Mouse (Mus musculus) cerebellum, adult 11 months (tissue): Measurements from ENCODE around the gene Atp23.
"Not testable (repeated sequence)": the region's sequence is repeated elsewhere in the genome, so short reads cannot be mapped to it uniquely, and the experiment has no call there.

Experiments used
- DNase-seq: peaks from one replicate; pipeline ENCODE4 v3.0.0; 2022

Gene Atp23

GRCm38 (mm10) chr10:126906811-126907210 lies 5.7 kb upstream of the Atp23 start:
- no peak for DNase-seq

DNA sequence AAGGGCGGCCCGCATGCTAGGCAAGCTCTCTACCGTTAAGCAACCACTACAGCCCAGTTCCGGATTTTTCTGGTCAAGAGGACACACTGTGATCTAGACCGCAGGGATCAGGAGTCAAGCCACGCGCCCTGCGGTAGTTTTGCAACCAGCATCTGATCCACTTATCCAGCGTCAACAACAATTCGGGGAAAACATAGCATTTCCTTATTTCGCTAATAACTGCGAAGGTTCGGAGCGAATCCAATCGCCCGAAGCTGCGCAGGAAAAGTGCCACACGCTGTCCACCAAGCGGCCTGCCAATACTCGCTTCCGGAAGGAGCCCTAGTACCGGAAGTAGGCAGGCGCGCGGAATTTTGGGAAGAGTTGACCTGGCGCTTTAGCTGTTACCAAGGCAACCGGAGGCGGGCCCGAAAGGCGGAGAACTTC lies 4.5 kb upstream of the Atp23 start:
- DNase-seq, result peak; percentile 86

DNA sequence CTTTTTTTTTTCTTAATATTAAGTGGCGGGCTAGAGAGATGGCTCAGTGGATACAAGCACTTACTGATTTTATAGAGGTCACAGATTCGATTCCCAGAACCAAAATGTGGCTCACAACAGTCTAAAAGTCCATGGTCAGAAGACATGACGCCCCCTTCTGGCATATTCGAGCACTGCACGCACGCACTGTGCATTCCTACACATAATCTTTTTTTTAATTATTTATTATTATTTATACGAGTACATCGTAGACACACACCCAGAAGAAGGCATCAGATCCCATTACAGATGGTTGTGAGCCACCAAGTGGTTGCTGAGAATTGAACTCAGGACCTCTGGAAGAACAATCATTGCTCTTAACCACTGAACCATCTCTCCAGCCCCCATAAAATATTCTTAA lies 3.9 kb upstream of the Atp23 start:
- no peak for DNase-seq

DNA sequence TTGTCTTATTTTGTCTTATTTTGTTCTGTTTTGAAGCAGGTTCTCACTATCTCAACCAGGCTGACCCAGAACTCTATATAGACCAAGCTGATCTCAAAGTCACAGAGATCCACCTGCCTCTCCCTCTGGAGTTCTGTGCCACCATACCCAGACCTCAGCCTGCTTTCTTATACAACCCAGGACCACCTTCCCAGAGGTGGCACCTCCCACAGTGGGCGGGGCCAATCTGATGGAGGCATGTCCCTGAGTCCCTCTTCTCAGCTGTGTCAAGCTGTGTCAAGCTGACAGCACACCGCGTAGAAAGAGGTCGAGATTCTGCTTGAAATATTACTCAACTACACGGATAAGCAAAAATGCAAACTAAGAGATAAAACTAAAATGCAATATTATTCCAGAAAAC lies 3.1 kb upstream of the Atp23 start:
- DNase-seq, result no peak

DNA sequence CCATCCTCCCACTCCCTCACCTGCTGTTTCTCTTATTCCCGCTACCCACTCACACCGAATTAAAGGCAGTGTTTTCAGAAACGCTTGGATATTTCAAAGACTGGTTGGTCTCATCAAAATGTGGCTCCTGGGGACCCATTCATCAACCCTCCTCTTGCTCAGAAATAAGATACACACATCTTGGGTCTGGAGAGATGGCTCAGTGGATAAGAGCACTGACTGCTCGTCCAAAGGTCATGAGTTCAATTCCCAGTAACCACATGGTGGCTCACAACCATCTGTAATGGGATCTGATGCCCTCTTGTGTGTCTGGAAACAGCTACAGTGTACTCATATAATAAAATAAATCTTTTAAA lies 311 bp upstream of the Atp23 start:
- DNase-seq, result no peak

GRCm38 (mm10) chr10:126895891-126896290 lies 5.3 kb downstream of the Atp23 start:
- no peak for DNase-seq

DNA sequence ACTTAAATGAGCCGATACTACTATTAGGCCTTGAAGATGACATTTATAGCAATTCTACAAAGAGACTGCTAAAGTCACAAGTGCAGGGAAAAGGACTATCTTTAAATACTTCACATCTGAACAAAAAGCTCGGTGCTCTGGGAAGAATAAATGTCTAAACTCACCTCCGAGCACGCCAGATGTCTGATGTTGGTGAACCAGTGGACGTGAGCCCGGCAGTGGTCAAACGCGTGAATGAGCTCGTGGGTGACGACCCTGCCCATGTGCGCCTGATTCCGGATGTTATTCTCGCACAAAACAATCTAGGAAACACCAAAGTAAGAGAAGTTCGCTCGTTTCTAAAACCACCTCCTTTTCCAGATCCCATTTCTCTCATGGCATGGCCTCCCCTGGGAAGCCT lies 7.1 kb downstream of the Atp23 start:
- no peak for DNase-seq

DNA sequence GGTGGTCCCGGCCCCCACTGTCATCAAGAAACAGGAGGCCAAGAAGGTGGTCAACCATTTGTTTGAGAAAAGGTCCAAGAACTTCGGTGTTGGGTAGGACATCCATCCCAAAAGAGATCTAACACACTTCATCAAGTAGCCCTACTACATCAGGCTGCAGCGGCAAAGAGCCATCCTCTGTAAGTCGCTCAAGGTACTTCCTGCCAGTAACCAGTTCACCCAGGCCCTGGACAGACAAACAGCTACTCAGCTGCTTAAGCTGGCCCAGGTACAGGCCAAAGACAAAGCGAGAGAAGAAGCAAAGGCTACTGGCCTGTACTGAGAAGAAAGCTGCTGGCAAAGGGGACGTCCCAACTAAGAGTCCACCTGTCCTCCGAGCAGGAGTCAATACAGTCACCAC lies 8.0 kb downstream of the Atp23 start:
- DNase-seq, result no peak

GRCm38 (mm10) chr10:126873755-126874154 lies 27.4 kb downstream of the Atp23 start:
- no peak for DNase-seq

DNA sequence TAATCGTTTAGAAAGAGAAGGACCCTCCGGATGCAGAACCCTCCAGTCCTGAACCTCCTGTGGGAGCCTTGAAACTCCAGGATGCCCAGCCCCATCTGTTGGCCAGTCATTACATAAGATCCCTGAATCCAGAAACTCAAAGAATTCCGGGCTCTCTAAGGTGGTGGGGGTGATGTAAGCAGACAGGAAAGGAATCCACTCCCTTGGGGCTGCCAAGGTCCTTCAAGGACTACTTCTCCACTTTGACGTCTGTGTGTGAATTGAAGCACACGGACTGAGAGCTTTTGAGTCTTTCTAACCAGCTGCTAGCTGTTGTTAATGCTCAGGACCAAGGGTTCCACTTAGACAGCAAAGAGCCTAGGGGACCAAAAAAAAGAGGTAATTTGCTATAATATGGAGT lies 28.9 kb downstream of the Atp23 start:
- DNase-seq, result no peak

- peak; percentile 58 for DNase-seq
Observed at GRCm38 (mm10) chr10:126869372-126870318, 31.5 kb downstream of the Atp23 start.

GRCm38 (mm10) chr10:126865284-126865683 lies 35.9 kb downstream of the Atp23 start:
- no peak for DNase-seq

- DNase-seq, result no peak
Observed at GRCm38 (mm10) chr10:126862193-126862592, 39.0 kb downstream of the Atp23 start.

- no peak for DNase-seq
Observed at GRCm38 (mm10) chr10:126853286-126853685, 47.9 kb downstream of the Atp23 start.

GRCm38 (mm10) chr10:126845309-126845911 lies 55.7 kb downstream of the Atp23 start:
- no peak for DNase-seq

- no peak for DNase-seq
Observed at GRCm38 (mm10) chr10:126844689-126845088, 56.5 kb downstream of the Atp23 start.

GRCm38 (mm10) chr10:126840266-126840665 lies 60.9 kb downstream of the Atp23 start:
- no peak for DNase-seq

DNA sequence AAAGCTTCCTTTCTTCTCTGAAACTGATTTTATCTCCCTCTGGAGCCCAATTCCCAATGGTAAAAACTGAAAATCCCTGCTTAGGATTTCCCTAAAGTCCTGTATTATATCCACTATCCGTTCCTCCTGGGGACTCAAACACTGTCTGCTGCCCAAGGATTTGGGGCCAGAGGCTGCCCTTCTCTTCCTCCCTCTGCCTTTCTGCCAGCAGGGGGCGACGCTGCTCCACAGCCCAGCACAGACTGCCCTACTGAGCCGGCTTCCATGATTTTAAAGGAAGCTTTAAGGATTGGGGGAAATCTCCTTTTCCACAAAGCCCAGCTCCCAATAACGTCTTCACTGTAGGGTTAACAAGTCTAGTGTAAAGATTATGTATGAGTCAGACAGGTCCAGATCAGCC lies 68.1 kb downstream of the Atp23 start:
- DNase-seq, result no peak

DNA sequence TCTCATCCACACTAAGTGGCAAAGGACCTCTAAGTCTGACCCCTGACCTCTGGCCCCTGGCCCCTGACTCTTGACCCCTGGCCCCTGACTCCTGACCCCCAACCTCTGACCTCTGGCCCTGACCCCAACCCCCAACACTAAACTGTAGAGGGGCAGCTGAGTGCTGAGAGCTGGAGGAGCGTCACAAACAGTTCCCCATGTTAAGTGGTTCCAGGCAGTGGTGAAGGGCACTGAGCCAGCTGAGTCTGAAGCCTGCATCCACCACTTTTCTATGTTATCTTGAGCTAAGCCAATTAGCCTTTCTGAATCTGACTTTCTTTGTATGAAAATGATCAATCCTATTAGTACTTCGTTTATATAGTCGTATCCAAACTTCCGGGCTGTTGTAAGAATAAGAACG lies 69.8 kb downstream of the Atp23 start:
- no peak for DNase-seq

DNA sequence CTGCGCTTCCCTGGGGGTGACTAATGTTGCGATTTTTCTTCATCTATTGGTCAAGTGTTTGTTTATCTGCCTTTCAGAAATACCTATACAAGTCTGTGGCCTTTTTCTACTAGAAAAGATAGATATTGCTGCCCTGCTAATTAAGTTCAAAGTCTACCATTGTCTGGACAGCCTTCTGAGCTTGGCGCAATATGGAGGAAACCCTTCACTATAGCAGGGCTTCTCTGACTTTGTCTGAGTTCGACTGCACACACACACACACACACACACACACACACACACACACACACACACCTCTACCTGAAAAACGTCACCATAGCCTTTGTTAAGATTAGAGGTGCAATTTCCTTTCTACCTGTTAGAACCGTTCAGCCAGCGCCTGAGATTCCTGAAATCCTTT lies 72.5 kb downstream of the Atp23 start:
- DNase-seq, result no peak

DNA sequence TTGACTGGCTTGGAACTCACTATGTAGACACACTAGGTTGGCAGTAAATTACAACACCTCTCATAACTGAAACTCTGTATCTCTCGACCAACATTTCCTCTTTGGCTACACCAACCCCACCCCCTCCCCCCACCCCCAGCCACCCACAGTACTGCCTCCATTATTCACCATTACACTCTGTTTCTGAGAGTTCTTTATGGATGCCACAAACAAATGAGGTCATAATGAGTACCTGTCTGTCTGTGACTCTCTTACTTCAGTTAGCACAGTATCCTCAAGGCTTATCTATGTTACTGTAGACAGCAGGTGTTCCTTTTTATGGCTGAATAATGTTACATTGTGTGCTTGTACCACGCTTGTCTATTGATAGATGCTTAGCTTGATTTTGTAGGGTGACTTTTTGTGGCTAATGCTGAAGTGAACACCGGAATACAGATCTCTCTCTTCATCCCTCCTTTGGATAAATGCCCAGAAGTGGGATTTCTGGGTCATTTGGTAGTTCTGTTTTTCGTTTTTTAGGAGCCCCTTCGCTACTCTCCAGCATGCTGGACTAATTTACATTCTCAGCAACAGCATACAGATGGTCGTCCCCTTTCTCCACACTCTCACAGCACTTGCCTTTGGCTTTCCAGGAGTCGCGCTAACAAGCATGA lies 73.1 kb downstream of the Atp23 start:
- no peak for DNase-seq

- no peak for DNase-seq
Observed at GRCm38 (mm10) chr10:126826982-126827381, 74.2 kb downstream of the Atp23 start.

DNA sequence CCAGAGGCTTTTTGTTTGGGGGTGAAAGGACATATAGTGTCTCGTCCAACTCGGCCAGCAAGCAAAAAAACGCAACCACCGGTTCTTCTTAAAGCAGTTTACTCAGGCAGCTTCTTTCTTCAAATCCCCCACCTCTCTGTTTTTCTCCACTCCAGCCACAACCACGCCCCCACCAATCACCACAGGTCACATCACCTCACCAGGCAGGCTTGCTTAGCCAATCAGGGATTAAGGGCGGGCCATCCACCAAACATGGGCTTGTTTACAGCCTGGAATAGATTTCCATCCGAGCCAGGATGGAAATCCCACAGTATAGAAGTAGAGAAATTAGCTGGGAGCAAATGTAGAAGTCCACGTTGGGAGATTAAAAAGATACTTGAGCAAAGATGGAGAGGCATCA lies 74.9 kb downstream of the Atp23 start:
- DNase-seq, result not testable (repeated sequence)

- DNase-seq, result no peak
Observed at GRCm38 (mm10) chr10:126822418-126822817, 78.7 kb downstream of the Atp23 start.
